Mouse (Mus musculus) left cerebral cortex, adult 18-20 months (tissue): ENCODE measurements around the gene H2afz. TPM values are rescaled to one million over a fixed set of nuclear protein-coding genes. Genes with fewer than 3 reads are reported as not detected.
"Not testable (repeated sequence)": the region's sequence is repeated elsewhere in the genome, so short reads cannot be mapped to it uniquely, and the experiment has no call there.

Experiments used
- DNase-seq, 2 experiments: peaks; one replicate each; pipeline ENCODE4 v3.0.0; 2021 to 2022; ENCODE audit warnings: low spot score in 2 of 2, mixed read lengths in 1 of 2
- total RNA-seq, 2 experiments: library from RNA; stranded (reverse); gene quantifications; 2 replicates each; pipeline ENCODE4 v1.2.3; 2021

H2afz gene
- total RNA-seq, 2 experiments from 2014 or later = 196 to 220 TPM

GRCm38 (mm10) chr3:137914567-137914966 lies 50.3 kb downstream of the H2afz start:
- DNase-seq = not testable (repeated sequence)

Other genes starting within 250 kb of the H2afz start
- 10 to 100 TPM; 18.5 to 22.7 TPM for gene Ddit4l, start 242.9 kb upstream of the H2afz start, total RNA-seq
- not detected for gene Gm21962, start 193.0 kb upstream of the H2afz start, total RNA-seq
- gene Dnajb14, start 3.2 kb downstream of the H2afz start, total RNA-seq = 10 to 100 TPM; 46.0 to 46.1 TPM
- gene Lamtor3, start 54.0 kb downstream of the H2afz start, total RNA-seq = 10 to 100 TPM; 74.2 to 75.0 TPM
- 1 to 10 TPM; 3.5 to 4.5 TPM for gene Dapp1, start 117.1 kb downstream of the H2afz start, total RNA-seq
- 1 to 10 TPM; 2.2 to 3.9 TPM for gene 1110002E22Rik, start 200.6 kb downstream of the H2afz start, total RNA-seq
- under 1 TPM in 1 of 2 experiments, not detected in 1; 0.21 TPM for gene Gm5105, start 202.9 kb downstream of the H2afz start, total RNA-seq